Mouse (Mus musculus): ENCODE data around the gene Olfr90.
A peak's percentile ranks its signal among the peaks of the same experiment; 100 is the strongest.
"Not testable (repeated sequence)": the region's sequence is repeated elsewhere in the genome, so short reads cannot be mapped to it uniquely, and the experiment has no call there.

Gene Olfr90

GRCm38 (mm10) chr17:37088399-37088798, at the start of gene Olfr90:
Gene Olfr90, minus strand, starts transcription at chr17:37088499.
- no peak for ATAC-seq (ENCODE audit: low TSS enrichment)

GRCm38 (mm10) chr17:37131366-37131765, 43.1 kb upstream of the Olfr90 start:
- ATAC-seq (ENCODE audit: low TSS enrichment) = not testable (repeated sequence)

GRCm38 (mm10) chr17:37119988-37120387, 31.7 kb upstream of the Olfr90 start, which contains the start of gene Olfr92:
Gene Olfr92, minus strand, starts transcription at chr17:37120088.
- no peak for ATAC-seq (ENCODE audit: low TSS enrichment)

- no peak for ATAC-seq (ENCODE audit: low TSS enrichment)
Measured at GRCm38 (mm10) chr17:37098178-37098577, 9.9 kb upstream of the Olfr90 start, which contains the start of gene Olfr91. Gene Olfr91, minus strand, starts transcription at chr17:37098278.

- no peak for ATAC-seq (ENCODE audit: low TSS enrichment)
Measured at GRCm38 (mm10) chr17:37093289-37093688, 5.0 kb upstream of the Olfr90 start.

- ATAC-seq (ENCODE audit: low TSS enrichment) = no peak
Measured at GRCm38 (mm10) chr17:37092198-37092597, 3.9 kb upstream of the Olfr90 start.

GRCm38 (mm10) chr17:37085545-37085944, 2.8 kb downstream of the Olfr90 start:
- no peak for ATAC-seq (ENCODE audit: low TSS enrichment)

GRCm38 (mm10) chr17:37084632-37085031, 3.7 kb downstream of the Olfr90 start:
- ATAC-seq (ENCODE audit: low TSS enrichment) = no peak

- ATAC-seq (ENCODE audit: low TSS enrichment) = peak; percentile 64
Measured at GRCm38 (mm10) chr17:37083327-37083726, 5.0 kb downstream of the Olfr90 start.

GRCm38 (mm10) chr17:37081659-37082058, 6.6 kb downstream of the Olfr90 start:
- ATAC-seq (ENCODE audit: low TSS enrichment) = no peak

- ATAC-seq (ENCODE audit: low TSS enrichment) = no peak
Measured at GRCm38 (mm10) chr17:37080119-37080518, 8.2 kb downstream of the Olfr90 start.

GRCm38 (mm10) chr17:37078990-37079389, 9.3 kb downstream of the Olfr90 start:
- ATAC-seq (ENCODE audit: low TSS enrichment) = no peak

- ATAC-seq (ENCODE audit: low TSS enrichment) = no peak
Measured at GRCm38 (mm10) chr17:37078193-37078592, 10.1 kb downstream of the Olfr90 start.

GRCm38 (mm10) chr17:37075766-37076165, 12.5 kb downstream of the Olfr90 start:
- ATAC-seq (ENCODE audit: low TSS enrichment) = peak; percentile 15; the same call in 1 of the 2 replicates

- ATAC-seq (ENCODE audit: low TSS enrichment) = no peak
Measured at GRCm38 (mm10) chr17:37075181-37075580, 13.1 kb downstream of the Olfr90 start.

GRCm38 (mm10) chr17:37072730-37073276, 15.5 kb downstream of the Olfr90 start:
- ATAC-seq (ENCODE audit: low TSS enrichment) = peak; percentile 29; the same call in 1 of the 2 replicates

- no peak for ATAC-seq (ENCODE audit: low TSS enrichment)
Measured at GRCm38 (mm10) chr17:37072080-37072729, 16.1 kb downstream of the Olfr90 start.

- ATAC-seq (ENCODE audit: low TSS enrichment) = no peak
Measured at GRCm38 (mm10) chr17:37070121-37070520, 18.2 kb downstream of the Olfr90 start.

GRCm38 (mm10) chr17:37067861-37068260, 20.4 kb downstream of the Olfr90 start:
- no peak for ATAC-seq (ENCODE audit: low TSS enrichment)

- no peak for ATAC-seq (ENCODE audit: low TSS enrichment)
Measured at GRCm38 (mm10) chr17:37065993-37066392, 22.3 kb downstream of the Olfr90 start.

- peak; percentile 32; the same call in 1 of the 2 replicates for ATAC-seq (ENCODE audit: low TSS enrichment)
Measured at GRCm38 (mm10) chr17:37063686-37064495, 24.4 kb downstream of the Olfr90 start.

GRCm38 (mm10) chr17:37063063-37063462, 25.2 kb downstream of the Olfr90 start:
- ATAC-seq (ENCODE audit: low TSS enrichment) = peak; percentile 40
